Mouse (Mus musculus): ENCODE data around the gene Cep131.

- TF ChIP-seq CTCF (conservative IDR thresholded peaks at IDR 0.05; ENCODE audit: low read length) (no peak), NANOG (IDR thresholded peaks at IDR 0.05; ENCODE audit: borderline replicate concordance, low read length) (no peak)
Observed at GRCm38 (mm10) chr11:120109558-120110210, 23.1 kb upstream of the Cep131 start.
